Mouse (Mus musculus) heart, postnatal 0 days (tissue): Measurements from ENCODE around the gene Klhl29. TPM values are rescaled to one million over a fixed set of nuclear protein-coding genes. Genes with fewer than 3 reads are reported as not detected.

Experiments
- ATAC-seq: fragments of 200-750 bp; cut with Nextera tagmentation; 2 replicates; pipeline ENCODE4 v1.8.0; 2017; ENCODE audit warnings: low read depth, moderate number of reproducible peaks, moderate library complexity; ENCODE audit not compliant: insufficient read depth
- DNase-seq: peaks from one replicate; pipeline ENCODE4 v3.0.0-alpha.2; 2016; ENCODE audit warnings: low spot score
- H3K27ac ChIP-seq: fragments of 300-500 bp; sonication (generic); 2 replicates; pipeline ENCODE4 v1.5.1; 2014; ENCODE audit warnings: low read depth, mild to moderate bottlenecking
- H3K27me3 ChIP-seq: fragments of 300-500 bp; sonication (generic); 2 replicates; pipeline ENCODE4 v1.6.1; 2014; ENCODE audit warnings: low read length, mixed read lengths; ENCODE audit not compliant: control insufficient read depth, insufficient read depth
- H3K36me3 ChIP-seq: fragments of 300-500 bp; sonication (generic); replicated peaks from 2 replicates; pipeline ENCODE4 v1.6.1; 2014; ENCODE audit warnings: low read length, mixed read lengths; ENCODE audit not compliant: control insufficient read depth, insufficient read depth
- H3K4me1 ChIP-seq: fragments of 300-500 bp; sonication (generic); 2 replicates; pipeline ENCODE4 v1.6.1; 2014; ENCODE audit warnings: antibody characterized with exemption; ENCODE audit not compliant: control insufficient read depth, insufficient read depth
- H3K4me2 ChIP-seq: fragments of 300-500 bp; sonication (generic); 2 replicates; pipeline ENCODE4 v1.6.1; 2014; ENCODE audit warnings: low read depth, mild to moderate bottlenecking, low read length, moderate library complexity
- H3K4me3 ChIP-seq: fragments of 300-500 bp; sonication (generic); 2 replicates; pipeline ENCODE4 v1.5.1; 2014; ENCODE audit warnings: low read depth, low read length
- H3K9ac ChIP-seq: fragments of 300-500 bp; sonication (generic); replicated peaks from 2 replicates; pipeline ENCODE4 v1.6.1; 2014; ENCODE audit warnings: low read depth, low read length, mixed read lengths
- H3K9me3 ChIP-seq: fragments of 300-500 bp; sonication (generic); replicated peaks from 2 replicates; pipeline ENCODE4 v1.6.1; 2016; ENCODE audit warnings: low read length; ENCODE audit not compliant: control insufficient read depth
- CTCF ChIP-seq: IDR thresholded peaks from 2 replicates; pipeline ENCODE4 v1.5.1; 2016; ENCODE audit warnings: antibody characterized with exemption, control low read depth, low read depth
- EP300 ChIP-seq: IDR thresholded peaks from 2 replicates; pipeline ENCODE4 v1.6.1; 2016; ENCODE audit warnings: antibody characterized with exemption, low read depth
- WGBS: fragments of 180-500 bp; shearing (Covaris S2); extraction: QIAGEN DNeasy Blood & Tissue Kit; methylation state at CpG from one replicate; pipeline ENCODE4 v1.1.7; 2014; 5-methylcytosine and 5-hydroxymethylcytosine counted together
- polyA plus RNA-seq: library from polyadenylated mRNA; unstranded; fragments of >200 nt; fragmentation: Nextera tagmentation; extraction: Ambion mirVana; gene quantifications from 2 replicates; pipeline ENCODE4 v1.2.1, GENCODE M21; 2015
- total RNA-seq: library from RNA; depleted of rRNA; stranded (reverse); fragments of >200 nt; gene quantifications from 2 replicates; pipeline ENCODE4 v1.2.3, GENCODE M21; 2014; ENCODE audit warnings: low replicate concordance

The Klhl29 gene
- total and polyA plus RNA-seq, 2 experiments from 2014 or later: 0.04 to 0.11 TPM

DNA sequence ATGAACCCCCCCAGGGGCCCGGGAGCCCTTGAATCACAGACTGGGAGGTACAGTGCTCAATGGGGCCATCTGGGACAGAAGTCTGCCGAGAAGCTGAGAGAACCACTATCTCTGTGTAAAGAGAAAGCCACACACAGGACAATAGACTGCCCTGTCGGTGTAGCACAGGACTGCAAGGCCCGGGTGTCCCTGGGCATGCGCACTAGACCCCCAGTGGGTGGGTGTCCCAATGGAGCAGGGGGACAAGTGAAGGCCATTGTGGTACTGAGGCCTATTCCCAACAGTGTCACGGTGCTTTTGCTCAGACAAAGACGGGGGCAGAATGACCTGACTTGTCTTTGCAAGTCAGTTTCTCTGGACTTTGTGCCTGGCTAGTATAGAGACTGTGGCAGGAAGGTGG lies 186.6 kb downstream of the Klhl29 start:
- DNase-seq (no peak), ATAC-seq (no peak)
- 69% methylated on average over 7 of the region's 7 CpGs for WGBS
- no peak overlapping the region for H3K9ac ChIP-seq
- no peak overlapping the region for H3K4me3 ChIP-seq
- H3K4me2 ChIP-seq: no peak overlapping the region
- peaks cover 28% of the 10 kb centered on the region for H3K4me1 ChIP-seq
- H3K36me3 ChIP-seq: no peaks in the 10 kb centered on the region
- H3K9me3 ChIP-seq: no peaks in the 10 kb centered on the region
- H3K27me3 ChIP-seq: no peaks in the 10 kb centered on the region
- H3K27ac ChIP-seq: no peak overlapping the region
- TF ChIP-seq CTCF: no peak
- TF ChIP-seq EP300: no peak

DNA sequence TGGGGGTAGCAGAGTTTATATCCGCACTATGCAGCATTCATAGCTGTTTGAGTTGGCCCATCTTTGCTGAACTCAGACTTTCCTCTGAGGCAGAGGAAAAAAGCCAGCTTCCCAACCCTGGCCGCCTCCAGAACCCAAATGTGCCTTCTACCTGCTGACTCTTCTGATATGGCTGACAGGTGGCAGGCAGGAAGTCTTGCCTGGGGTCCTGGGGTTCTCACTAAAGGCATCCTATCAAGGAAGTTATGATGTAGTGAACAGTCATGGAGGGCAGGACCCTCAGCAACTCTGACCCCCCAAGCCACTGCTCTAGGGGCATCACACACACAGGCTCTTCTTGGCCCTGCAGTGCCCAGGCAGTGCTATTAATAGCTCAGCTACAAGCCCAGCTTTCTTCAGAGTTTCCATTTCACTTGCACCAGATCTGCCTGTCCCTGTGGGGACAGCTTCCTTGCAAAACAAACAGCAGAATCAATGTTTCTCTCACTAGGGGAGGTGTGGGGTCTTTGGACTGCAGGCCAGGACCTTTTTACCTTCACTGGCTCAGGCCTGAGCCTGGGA lies 187.6 kb downstream of the Klhl29 start:
- ATAC-seq (peak; percentile 47; the same call in 1 of the 2 replicates), DNase-seq (peak; percentile 25)
- no peaks in the 10 kb centered on the region for H3K27me3 ChIP-seq
- TF ChIP-seq CTCF: no peak
- TF ChIP-seq EP300: no peak
- peaks cover 28% of the 10 kb centered on the region for H3K4me1 ChIP-seq
- no peak overlapping the region for H3K9ac ChIP-seq
- H3K27ac ChIP-seq: peak overlapping the region; percentile 17
- WGBS: 66% methylated on average over 2 of the region's 2 CpGs
- H3K36me3 ChIP-seq: no peaks in the 10 kb centered on the region
- H3K9me3 ChIP-seq: no peaks in the 10 kb centered on the region
- H3K4me2 ChIP-seq: no peak overlapping the region
- no peak overlapping the region for H3K4me3 ChIP-seq

DNA sequence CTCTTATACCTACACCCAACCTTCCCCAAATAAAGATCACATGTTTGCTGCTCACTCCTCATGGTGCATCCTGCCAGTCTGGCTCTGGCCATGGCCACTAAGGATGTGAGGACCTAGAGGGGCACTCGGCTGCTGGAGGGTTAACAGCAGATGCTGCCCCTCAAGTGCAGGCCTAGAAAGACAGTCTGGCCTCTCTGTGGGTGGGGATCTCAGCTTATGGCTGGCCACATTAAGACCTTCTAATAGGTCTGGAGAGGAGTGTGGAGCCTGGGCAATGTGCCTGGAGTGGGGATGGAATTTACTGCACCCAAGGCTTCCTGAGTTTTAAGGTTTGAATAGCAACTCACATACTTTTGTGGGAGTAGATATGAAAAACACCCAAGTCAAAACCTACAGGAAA lies 188.8 kb downstream of the Klhl29 start:
- no peak overlapping the region for H3K27ac ChIP-seq
- DNase-seq (no peak), ATAC-seq (no peak)
- peaks cover 21% of the 10 kb centered on the region; the same call in 1 of the 2 replicates for H3K4me1 ChIP-seq
- H3K36me3 ChIP-seq: no peaks in the 10 kb centered on the region
- no peak overlapping the region for H3K9ac ChIP-seq
- no peak overlapping the region for H3K4me2 ChIP-seq
- WGBS: 64% methylated on average over 1 of the region's 1 CpGs
- no peak overlapping the region for H3K4me3 ChIP-seq
- no peaks in the 10 kb centered on the region for H3K27me3 ChIP-seq
- no peaks in the 10 kb centered on the region for H3K9me3 ChIP-seq
- TF ChIP-seq CTCF (no peak), EP300 (no peak)

DNA sequence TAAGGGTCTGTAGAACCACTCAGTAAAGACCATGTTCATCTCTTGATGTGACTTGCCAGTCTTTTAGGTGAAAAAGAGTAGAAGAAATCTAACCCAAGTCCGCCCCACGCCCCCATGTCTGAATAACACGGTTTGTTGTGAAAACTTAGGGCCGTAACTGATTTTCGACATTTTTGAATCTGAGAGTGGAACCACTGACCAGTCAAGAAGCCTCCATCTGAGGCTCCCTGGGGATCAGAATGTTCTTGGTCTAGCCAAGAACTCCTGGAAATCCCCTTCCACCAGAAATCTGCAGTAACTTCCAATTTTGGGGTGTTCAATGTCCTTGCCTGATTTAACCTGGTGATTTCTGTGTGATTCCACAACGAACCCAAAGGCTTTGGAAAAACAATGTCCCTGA lies 189.9 kb downstream of the Klhl29 start:
- H3K4me1 ChIP-seq: peaks cover 14% of the 10 kb centered on the region; the same call in 1 of the 2 replicates
- TF ChIP-seq EP300: no peak
- TF ChIP-seq CTCF: no peak
- H3K4me3 ChIP-seq: no peak overlapping the region
- no peaks in the 10 kb centered on the region for H3K9me3 ChIP-seq
- H3K27ac ChIP-seq: no peak overlapping the region
- no peak for DNase-seq
- H3K36me3 ChIP-seq: no peaks in the 10 kb centered on the region
- 91% methylated on average over 6 of the region's 6 CpGs for WGBS
- H3K4me2 ChIP-seq: no peak overlapping the region
- H3K27me3 ChIP-seq: no peaks in the 10 kb centered on the region
- no peak overlapping the region for H3K9ac ChIP-seq
- no peak for ATAC-seq

DNA sequence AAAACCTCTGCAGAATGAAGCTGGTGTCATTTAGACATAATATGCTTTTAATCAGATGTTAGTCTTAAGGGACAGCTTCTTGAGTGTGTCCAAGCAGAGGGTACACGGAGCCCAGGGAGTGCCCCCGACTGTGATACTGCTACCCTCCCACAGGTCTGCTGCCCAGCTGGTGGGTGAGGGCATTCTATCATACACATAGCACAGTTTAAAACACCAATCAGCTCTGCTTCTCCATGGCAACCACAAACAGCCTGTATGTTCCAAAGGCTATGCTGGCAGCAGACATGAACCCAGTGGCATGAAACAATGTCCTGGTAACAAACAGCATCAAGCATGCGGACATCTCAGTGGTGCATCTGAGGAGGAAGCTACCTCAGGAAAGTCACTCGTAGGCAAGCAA lies 192.9 kb downstream of the Klhl29 start:
- no peaks in the 10 kb centered on the region for H3K9me3 ChIP-seq
- no peak overlapping the region for H3K27ac ChIP-seq
- no peak for TF ChIP-seq EP300
- no peak for TF ChIP-seq CTCF
- no peak for ATAC-seq
- DNase-seq: no peak
- H3K27me3 ChIP-seq: no peaks in the 10 kb centered on the region
- no peak overlapping the region for H3K4me3 ChIP-seq
- H3K9ac ChIP-seq: no peak overlapping the region
- 78% methylated on average over 4 of the region's 4 CpGs for WGBS
- no peak overlapping the region for H3K4me2 ChIP-seq
- no peaks in the 10 kb centered on the region for H3K36me3 ChIP-seq
- H3K4me1 ChIP-seq: peaks cover 5% of the 10 kb centered on the region; the same call in 1 of the 2 replicates

DNA sequence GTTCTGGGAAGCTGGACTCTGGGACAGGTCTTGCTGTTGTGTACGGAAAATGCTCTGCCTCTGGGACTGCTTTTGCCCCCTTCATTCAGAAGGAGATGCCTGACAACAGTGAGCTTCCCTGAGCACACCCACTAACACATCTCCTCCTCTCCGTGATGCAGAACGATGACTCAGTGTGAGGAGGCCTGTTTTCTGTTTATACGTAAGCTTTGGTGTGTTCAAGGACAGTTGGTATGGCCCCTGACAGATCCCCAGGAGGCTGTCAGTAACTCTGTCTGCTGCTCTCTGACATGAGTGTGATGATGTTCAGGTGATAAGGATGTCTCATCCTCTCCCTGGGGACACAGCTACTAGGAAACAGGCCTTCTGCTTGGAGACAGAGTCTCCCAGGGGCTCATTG lies 193.3 kb downstream of the Klhl29 start:
- H3K4me1 ChIP-seq: 0 out of 2 replicates have a peak, but pooled peaks cover 4% of the 10 kb centered on the region
- no peaks in the 10 kb centered on the region for H3K27me3 ChIP-seq
- no peaks in the 10 kb centered on the region for H3K9me3 ChIP-seq
- H3K27ac ChIP-seq: no peak overlapping the region
- DNase-seq (no peak), ATAC-seq (no peak)
- H3K4me3 ChIP-seq: no peak overlapping the region
- 42% methylated on average over 4 of the region's 4 CpGs for WGBS
- H3K4me2 ChIP-seq: no peak overlapping the region
- H3K9ac ChIP-seq: no peak overlapping the region
- TF ChIP-seq CTCF: no peak
- TF ChIP-seq EP300: no peak
- no peaks in the 10 kb centered on the region for H3K36me3 ChIP-seq
